Mouse (Mus musculus): ENCODE data around the gene Tmem184b. TPM values are rescaled to one million over a fixed set of nuclear protein-coding genes. Genes with fewer than 3 reads are reported as not detected.

Tmem184b gene
- polyA plus RNA-seq, 1 experiment from 2014 or later, result 36.2 TPM

DNA sequence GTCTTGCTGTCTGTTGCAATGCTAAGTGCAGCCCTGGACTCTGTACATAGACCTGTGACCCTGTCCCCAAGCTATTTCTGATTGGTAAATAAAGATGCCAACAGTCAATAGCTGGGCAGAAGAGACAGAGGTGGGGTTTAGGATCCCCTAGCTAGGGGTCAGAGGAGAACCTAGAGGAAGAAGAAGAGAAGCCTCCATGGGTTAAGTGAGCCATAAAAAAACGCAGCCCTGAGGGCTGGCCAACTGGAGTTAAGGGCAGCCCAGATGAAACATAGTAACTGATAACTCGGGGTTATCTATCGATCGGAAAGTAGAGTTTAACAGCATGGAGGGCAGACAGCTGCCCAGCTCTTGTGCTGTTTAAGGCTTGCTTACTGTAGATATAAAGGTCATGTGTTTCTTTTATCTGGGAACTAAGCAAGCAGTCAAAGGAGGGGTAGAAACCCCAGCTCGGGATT is 81.6 kb downstream of the Tmem184b start:
- ATAC-seq (replicated peaks; ENCODE audit: insufficient number of reproducible peaks, low FRiP score, low TSS enrichment, low read depth), result no peak
- 82% methylated on average over 5 of the region's 5 CpGs for WGBS
- no peak overlapping the region for H3K27ac ChIP-seq (replicated peaks; ENCODE audit: low read depth, low read length)
- H3K9me3 ChIP-seq (replicated peaks; ENCODE audit: control insufficient read depth, low read length), result no peaks in the 10 kb centered on the region
- H3K36me3 ChIP-seq (replicated peaks; ENCODE audit: control insufficient read depth, insufficient read depth, low read depth, low read length), result no peaks in the 10 kb centered on the region
- no peak overlapping the region for H3K4me3 ChIP-seq (ENCODE audit: low read depth, low read length)
- no peaks in the 10 kb centered on the region for H3K27me3 ChIP-seq (ENCODE audit: control insufficient read depth, insufficient read depth, low read length)
- H3K4me2 ChIP-seq (ENCODE audit: low read depth, low read length), result no peak overlapping the region
- no peak for DNase-seq (ENCODE audit: low spot score)
- no peak overlapping the region for H3K9ac ChIP-seq (replicated peaks; ENCODE audit: low read length)
- H3K4me1 ChIP-seq (ENCODE audit: control insufficient read depth, insufficient read depth, low read length), result no peaks in the 10 kb centered on the region

DNA sequence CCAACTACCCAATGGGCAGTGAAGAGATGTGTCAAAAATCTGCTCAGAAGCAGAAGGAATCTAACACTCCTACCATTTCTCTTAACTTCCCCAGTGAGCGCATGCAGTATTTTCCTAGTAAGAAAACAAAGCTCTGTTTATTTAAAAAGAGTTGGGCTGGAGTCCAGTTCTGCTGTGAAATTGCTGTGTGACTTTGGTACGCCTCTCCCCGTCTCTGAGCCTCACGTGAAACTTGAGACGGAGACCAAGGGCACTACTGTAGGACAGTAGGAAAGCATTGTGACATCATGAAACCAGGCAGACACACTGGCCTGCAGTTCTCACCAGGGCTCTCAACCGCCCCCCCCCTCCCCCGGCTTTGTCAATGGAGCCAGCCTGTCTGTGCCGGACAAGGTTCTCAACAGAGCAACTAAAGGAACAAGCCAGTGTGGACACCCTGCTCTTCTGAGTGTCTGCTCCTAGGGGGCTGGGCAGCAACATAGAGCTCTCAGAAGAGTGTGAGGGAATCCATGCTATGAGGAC is 89.5 kb downstream of the Tmem184b start:
- 73% methylated on average over 8 of the region's 8 CpGs for WGBS

More for the DNA sequence above, 89.5 kb downstream of the Tmem184b start:
- Histone ChIP-seq H3K36me3 (replicated peaks; ENCODE audit: control insufficient read depth, insufficient read depth, low read depth, low read length) (no peaks in the 10 kb centered on the region; the same call in 1 of the 2 replicates), H3K27me3 (ENCODE audit: control insufficient read depth, insufficient read depth, low read length) (no peaks in the 10 kb centered on the region), H3K4me3 (ENCODE audit: low read depth, low read length) (no peak overlapping the region), H3K9ac (replicated peaks; ENCODE audit: low read length) (no peak overlapping the region), H3K4me2 (ENCODE audit: low read depth, low read length) (no peak overlapping the region), H3K27ac (replicated peaks; ENCODE audit: low read depth, low read length) (no peak overlapping the region), H3K4me1 (ENCODE audit: control insufficient read depth, insufficient read depth, low read length) (no peaks in the 10 kb centered on the region), H3K9me3 (replicated peaks; ENCODE audit: control insufficient read depth, low read length) (no peaks in the 10 kb centered on the region)
- DNase-seq (ENCODE audit: low spot score) (no peak), ATAC-seq (replicated peaks; ENCODE audit: insufficient number of reproducible peaks, low FRiP score, low TSS enrichment, low read depth) (no peak)

MicroRNAs within 50 kb of the gene (microRNA counts, 519-probe panel; counts per million panel counts)
- not detected for microRNA mmu-miR-1943

Small RNA genes within 50 kb of the gene (microRNA-seq; reads per million reads assigned to microRNA genes)
- 1.4 reads per million for gene Mir1943 (ENCODE audit: borderline number of aligned reads)

Other genes starting within 250 kb of the Tmem184b start
- gene Sox10, start 238.3 kb downstream of the Tmem184b start, polyA plus RNA-seq (2014; fragmentation: Nextera tagmentation; extraction: Ambion mirVana), result 11.6 and 12.2 TPM in 2 replicates
- 17.2 and 18.0 TPM in 2 replicates for gene Pick1, start 174.4 kb downstream of the Tmem184b start, polyA plus RNA-seq (2014; fragmentation: Nextera tagmentation; extraction: Ambion mirVana)
- 0.32 and 0.41 TPM in 2 replicates for gene Gm49486, start 174.2 kb downstream of the Tmem184b start, polyA plus RNA-seq (2014; fragmentation: Nextera tagmentation; extraction: Ambion mirVana)
- gene Slc16a8, start 148.8 kb downstream of the Tmem184b start, polyA plus RNA-seq (2014; fragmentation: Nextera tagmentation; extraction: Ambion mirVana), result 0.28 TPM in 1 of 2 replicates, not detected in the other
- 1.9 and 5.2 TPM in 2 replicates for gene Baiap2l2, start 118.0 kb downstream of the Tmem184b start, polyA plus RNA-seq (2014; fragmentation: Nextera tagmentation; extraction: Ambion mirVana)
- gene Pla2g6, start 75.2 kb downstream of the Tmem184b start, polyA plus RNA-seq (2014; fragmentation: Nextera tagmentation; extraction: Ambion mirVana), result 11.8 and 15.1 TPM in 2 replicates
- gene Maff, start 56.9 kb downstream of the Tmem184b start, polyA plus RNA-seq (2014; fragmentation: Nextera tagmentation; extraction: Ambion mirVana), result 2.2 and 2.5 TPM in 2 replicates
- 108 and 109 TPM in 2 replicates for gene Csnk1e, start 52.0 kb upstream of the Tmem184b start, polyA plus RNA-seq (2014; fragmentation: Nextera tagmentation; extraction: Ambion mirVana)
- 0.25 TPM in 1 of 2 replicates, not detected in the other for gene Kcnj4, start 101.7 kb upstream of the Tmem184b start, polyA plus RNA-seq (2014; fragmentation: Nextera tagmentation; extraction: Ambion mirVana)
- 11.8 and 13.7 TPM in 2 replicates for gene Kdelr3, start 112.8 kb upstream of the Tmem184b start, polyA plus RNA-seq (2014; fragmentation: Nextera tagmentation; extraction: Ambion mirVana)
- 77.4 and 79.2 TPM in 2 replicates for gene Ddx17, start 143.2 kb upstream of the Tmem184b start, polyA plus RNA-seq (2014; fragmentation: Nextera tagmentation; extraction: Ambion mirVana)
- 0.89 and 1.5 TPM in 2 replicates for gene Dmc1, start 201.5 kb upstream of the Tmem184b start, polyA plus RNA-seq (2014; fragmentation: Nextera tagmentation; extraction: Ambion mirVana)

Measured in embryonic facial prominence, embryonic 11.5 days (tissue).